Comparison of ENCODE assay signal across 11 mouse cellular contexts in the genomic region with DNA sequence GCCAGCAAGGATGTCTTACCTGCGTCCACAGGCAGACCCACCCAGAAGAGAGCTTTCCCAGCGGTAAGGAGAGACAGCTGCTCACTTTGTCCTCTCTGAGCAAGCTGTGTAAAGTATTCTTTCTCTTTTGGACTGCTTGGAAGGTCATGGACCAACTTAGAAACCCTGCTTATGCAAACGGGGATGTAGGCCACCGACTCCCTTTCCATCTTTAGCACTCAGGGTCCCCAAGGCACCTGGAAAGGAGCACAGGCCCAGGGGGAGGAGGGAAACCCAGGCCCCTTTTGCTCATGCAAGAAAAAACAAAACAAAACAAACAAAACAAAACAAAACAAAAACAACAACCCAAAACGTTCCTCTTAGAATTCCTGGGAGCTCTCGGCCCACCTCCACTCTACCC. TPM values are rescaled to one million over a fixed set of nuclear protein-coding genes. Genes with fewer than 3 reads are reported as not detected.
A peak's percentile ranks its signal among the peaks of the same experiment; 100 is the strongest.
DNase-seq lines count a peak whose midpoint lies in the region; ATAC-seq and TF ChIP-seq lines count a peak whose summit lies in the region.
"Had no signal": no experiment of that assay in that cellular context is flagged by ENCODE, and none has a peak within 500 bp of the region (broad histone marks: within the 10 kb centered on the region; RNA-seq: fewer than 3 reads in every experiment).

A gene (minus strand): TSS at position 101 of the 400 bp plus-strand sequence.

- no peak for ATAC-seq in kidney, embryonic 15.5 days (replicated peaks; ENCODE audit: low FRiP score)
- ATAC-seq in forebrain, embryonic 12.5 days (ENCODE audit: low FRiP score): no peak
- ATAC-seq in limb, embryonic 11.5 days (ENCODE audit: insufficient number of reproducible peaks, low FRiP score, low TSS enrichment, low read depth): no peak
- ATAC-seq in megakaryocyte, adult 5-6 weeks (ENCODE audit: poor library complexity, severe bottlenecking): no peak

- H3K27me3 ChIP-seq in kidney, embryonic 15.5 days: peaks cover 76% of the 10 kb centered on the region
- H3K27me3 ChIP-seq in kidney, adult 2 months (replicated peaks; ENCODE audit: control insufficient read depth, insufficient read depth, low read length): no peaks in the 10 kb centered on the region
- H3K27me3 ChIP-seq in forebrain, embryonic 12.5 days: peaks cover 98% of the 10 kb centered on the region
- peaks cover 57% of the 10 kb centered on the region for H3K27me3 ChIP-seq in limb, embryonic 11.5 days (ENCODE audit: control insufficient read depth, insufficient read depth, low read length)
- peaks cover 41% of the 10 kb centered on the region for H3K27me3 ChIP-seq in small intestine, adult 2 months (ENCODE audit: control insufficient read depth, insufficient read depth, low read length)

- TF ChIP-seq CTCF in kidney, adult 2 months (conservative IDR thresholded peaks at IDR 0.05; ENCODE audit: insufficient read depth, insufficient read length, low read depth, low read length): no peak
- no peak for TF ChIP-seq CTCF in small intestine, adult 2 months (IDR thresholded peaks at IDR 0.05; ENCODE audit: extremely low read depth, insufficient read length, insufficient replicate concordance, low read depth, low read length)

- H3K9me3 ChIP-seq in kidney, embryonic 15.5 days (replicated peaks): no peaks in the 10 kb centered on the region
- no peaks in the 10 kb centered on the region for H3K9me3 ChIP-seq in forebrain, embryonic 12.5 days
- no peaks in the 10 kb centered on the region for H3K9me3 ChIP-seq in limb, embryonic 11.5 days (ENCODE audit: control insufficient read depth, low read length)

- peaks cover 47% of the 10 kb centered on the region for H3K4me1 ChIP-seq in kidney, embryonic 15.5 days
- H3K4me1 ChIP-seq in kidney, adult 2 months (ENCODE audit: control insufficient read depth, insufficient read depth, low read length): peaks cover 2% of the 10 kb centered on the region; the same call in 1 of the 2 replicates
- H3K4me1 ChIP-seq in forebrain, embryonic 12.5 days: peaks cover 72% of the 10 kb centered on the region
- peaks cover 9% of the 10 kb centered on the region for H3K4me1 ChIP-seq in limb, embryonic 11.5 days (ENCODE audit: control insufficient read depth, insufficient read depth, low read length)
- peaks cover 5% of the 10 kb centered on the region for H3K4me1 ChIP-seq in small intestine, adult 2 months (ENCODE audit: control insufficient read depth, insufficient read depth, insufficient read length, low read length)

- peak within 1 kb of the TSS; percentile 30 for H3K4me3 ChIP-seq in kidney, embryonic 15.5 days (replicated peaks)
- no peak within 1 kb of the TSS for H3K4me3 ChIP-seq in kidney, adult 2 months (ENCODE audit: insufficient read depth, low read depth, low read length)
- peak within 1 kb of the TSS; percentile 35 for H3K4me3 ChIP-seq in forebrain, embryonic 12.5 days (replicated peaks)
- peak within 1 kb of the TSS; percentile 2 for H3K4me3 ChIP-seq in limb, embryonic 11.5 days (ENCODE audit: low read depth, low read length)
- peak within 1 kb of the TSS; percentile 5; the same call in 1 of the 2 replicates for H3K4me3 ChIP-seq in small intestine, adult 2 months (ENCODE audit: low read depth, low read length)

- TF ChIP-seq POLR2A in kidney, adult 2 months (IDR thresholded peaks at IDR 0.05; ENCODE audit: low read depth, low read length): no peak
- TF ChIP-seq POLR2A in small intestine, adult 2 months (IDR thresholded peaks at IDR 0.05; ENCODE audit: low read depth, low read length): no peak

- H3K9ac ChIP-seq in kidney, embryonic 15.5 days: 0 out of 2 replicates have a peak within 1 kb of the TSS, but pooled peaks have one; percentile 10
- peak within 1 kb of the TSS; percentile 48 for H3K9ac ChIP-seq in forebrain, embryonic 12.5 days
- peak within 1 kb of the TSS; percentile 24; the same call in 1 of the 2 replicates for H3K9ac ChIP-seq in limb, embryonic 11.5 days (ENCODE audit: low read length)

- WGBS in kidney, embryonic 15.5 days: 23% methylated on average over 6 of the region's 6 CpGs
- 44% methylated on average over 6 of the region's 6 CpGs for WGBS in kidney, adult 2 months
- 19% methylated on average over 6 of the region's 6 CpGs for WGBS in forebrain, embryonic 12.5 days
- 27% methylated on average over 6 of the region's 6 CpGs for WGBS in limb, embryonic 11.5 days
- 44% methylated on average over 6 of the region's 6 CpGs for WGBS in small intestine, adult 2 months

- no peaks in the 10 kb centered on the region for H3K36me3 ChIP-seq in kidney, embryonic 15.5 days
- no peaks in the 10 kb centered on the region for H3K36me3 ChIP-seq in kidney, adult 2 months (ENCODE audit: control insufficient read depth, insufficient read depth, low read length)
- H3K36me3 ChIP-seq in forebrain, embryonic 12.5 days (replicated peaks): no peaks in the 10 kb centered on the region
- H3K36me3 ChIP-seq in limb, embryonic 11.5 days (ENCODE audit: control insufficient read depth, insufficient read depth, low read length): no peaks in the 10 kb centered on the region
- H3K36me3 ChIP-seq in small intestine, adult 2 months (ENCODE audit: control insufficient read depth, insufficient read depth, low read length): no peaks in the 10 kb centered on the region
- H3K36me3 ChIP-seq: G1E had no signal

- no peak within 1 kb of the TSS for H3K27ac ChIP-seq in kidney, embryonic 15.5 days
- H3K27ac ChIP-seq in kidney, adult 2 months (ENCODE audit: insufficient read depth, low read depth, low read length): no peak within 1 kb of the TSS
- H3K27ac ChIP-seq in forebrain, embryonic 12.5 days: no peak within 1 kb of the TSS
- H3K27ac ChIP-seq in limb, embryonic 11.5 days (replicated peaks; ENCODE audit: low read depth, low read length): no peak within 1 kb of the TSS
- no peak within 1 kb of the TSS for H3K27ac ChIP-seq in small intestine, adult 2 months (ENCODE audit: insufficient read depth, low read depth, low read length)

- DNase-seq in kidney, adult 2 months: no peak
- DNase-seq in limb, embryonic 11.5 days (ENCODE audit: low spot score): no peak
- DNase-seq in frontal cortex, adult 2 months (ENCODE audit: extremely low spot score in 1 of 2, low spot score in 1 of 2): no peak
- no peak for DNase-seq in frontal cortex, postnatal 36 days (ENCODE audit: low spot score in 2 of 2)
- DNase-seq: heart, postnatal 14 days had no signal

- peak within 1 kb of the TSS; percentile 56 for H3K4me2 ChIP-seq in kidney, embryonic 15.5 days
- H3K4me2 ChIP-seq in forebrain, embryonic 12.5 days: peak within 1 kb of the TSS; percentile 61
- peak within 1 kb of the TSS; percentile 42 for H3K4me2 ChIP-seq in limb, embryonic 11.5 days (ENCODE audit: low read depth, severe bottlenecking)

RNA-seq across cellular contexts. Expression of the gene that starts here (rescaled TPM):
- not detected in 2 replicates for polyA plus RNA-seq in kidney, embryonic 15.5 days (2015; fragmentation: Nextera tagmentation; extraction: Ambion mirVana)
- not detected in 2 replicates for polyA plus RNA-seq in kidney, adult 2 months (2012; rRNA removed)
- polyA plus RNA-seq in forebrain, embryonic 12.5 days (2016; fragmentation: Nextera tagmentation; extraction: Ambion mirVana): 0.43 and 0.46 TPM in 2 replicates
- not detected in 2 replicates for polyA plus RNA-seq in limb, embryonic 11.5 days (2014; fragmentation: Nextera tagmentation; extraction: Ambion mirVana)
- not detected in 2 replicates for polyA plus RNA-seq in small intestine, adult 2 months (2012; rRNA removed)
- polyA plus RNA-seq in frontal cortex, adult 2 months (2012; rRNA removed): 0.38 and 0.71 TPM in 2 replicates
- not detected in 2 replicates for total RNA-seq in megakaryocyte, adult 5-6 weeks (2015)
- total RNA-seq in megakaryocyte, adult 5-6 weeks (2017): not detected in 2 replicates
- total RNA-seq: G1E; heart, postnatal 14 days; left cerebral cortex, adult 18-20 months had no signal
- polyA plus RNA-seq: G1E had no signal
